Mouse (Mus musculus) embryonic fibroblast, embryonic 13.5 days (primary cell): Measurements from ENCODE around the gene 3110082I17Rik.

Experiments used
- CTCF ChIP-seq: IDR thresholded peaks from 2 replicates; pipeline ENCODE4 v1.5.1; 2011; ENCODE audit warnings: mild to moderate bottlenecking, control low read depth, low read length, moderate library complexity, borderline replicate concordance; ENCODE audit not compliant: insufficient read depth
- POLR2A ChIP-seq: IDR thresholded peaks from 2 replicates; pipeline ENCODE4 v1.6.1; 2011; ENCODE audit warnings: low read depth, mild to moderate bottlenecking, control low read depth, low read length, moderate library complexity

GRCm38 (mm10) chr5:139326986-139327633 is 133.2 kb downstream of the 3110082I17Rik start:
- TF ChIP-seq CTCF (no peak), POLR2A (no peak)
